Mouse (Mus musculus): ENCODE results near the gene Tmigd3.

GRCm38 (mm10) chr3:105931095-105931494 lies 60.4 kb downstream of the Tmigd3 start:
- TF ChIP-seq CTCF (IDR thresholded peaks at IDR 0.05; ENCODE audit: low read depth): no peak
- TF ChIP-seq EP300 (IDR thresholded peaks at IDR 0.05; ENCODE audit: low read depth): no peak

Data from liver, embryonic 14.5 days (tissue).